Mouse (Mus musculus) embryo, embryonic 10 days (tissue): ENCODE results near the gene C77080.
A peak's percentile ranks its signal among the peaks of the same experiment; 100 is the strongest.

Experiments
- DNase-seq: peaks from one replicate; pipeline ENCODE4 v3.0.0-alpha.2; 2015; ENCODE audit warnings: low spot score

C77080 gene

DNA sequence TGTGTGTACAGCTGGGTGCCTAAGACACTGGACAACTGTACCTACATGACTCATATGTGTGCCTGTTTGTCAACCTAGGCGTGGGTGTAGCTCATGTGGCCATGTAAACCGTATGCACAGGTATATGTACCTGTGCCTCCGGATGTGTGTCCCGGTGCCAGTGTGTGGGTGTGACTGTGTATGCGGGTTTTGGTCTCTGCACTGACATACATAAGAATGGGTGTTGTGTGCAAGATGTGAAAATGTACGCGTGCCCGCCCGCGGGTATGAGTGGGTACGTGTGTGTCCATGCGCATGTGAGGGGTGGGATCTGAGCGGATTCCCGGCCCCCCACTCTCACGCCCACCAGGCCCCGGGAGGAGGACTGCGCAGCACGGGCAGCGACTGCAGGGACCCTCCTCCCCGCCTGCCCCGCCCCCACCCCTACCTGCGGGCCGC is 22.6 kb downstream of the C77080 start:
- DNase-seq, result no peak

DNA sequence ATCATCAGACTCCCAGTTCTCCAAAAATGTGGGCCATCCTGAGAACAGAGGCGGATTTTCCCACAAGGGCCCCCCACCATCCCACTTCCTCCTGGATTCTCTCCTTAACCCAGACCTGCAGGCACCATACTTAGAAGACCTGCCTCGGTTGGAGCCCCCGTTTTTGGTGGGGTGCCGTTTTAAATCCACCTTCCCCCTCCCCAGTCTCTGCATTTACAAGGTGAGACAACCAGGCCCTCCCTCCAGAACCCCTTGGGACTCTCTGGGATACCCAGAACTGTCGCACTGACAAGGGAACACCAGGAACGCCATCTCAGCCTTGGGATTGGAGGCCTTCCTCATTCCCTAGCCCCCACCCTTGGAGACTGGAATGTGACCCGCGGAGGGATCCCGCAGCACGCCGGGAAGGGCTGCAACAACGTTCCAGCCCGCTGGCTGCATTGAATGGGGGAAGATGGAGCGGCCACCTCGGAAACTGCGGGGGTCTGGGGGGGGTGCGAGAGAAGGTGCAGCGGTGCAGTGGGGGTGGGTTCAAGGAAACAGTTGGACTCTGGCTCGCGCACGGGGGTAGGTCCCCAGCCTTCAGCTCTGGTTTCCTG is 23.3 kb downstream of the C77080 start:
- peak; percentile 76 for DNase-seq

DNA sequence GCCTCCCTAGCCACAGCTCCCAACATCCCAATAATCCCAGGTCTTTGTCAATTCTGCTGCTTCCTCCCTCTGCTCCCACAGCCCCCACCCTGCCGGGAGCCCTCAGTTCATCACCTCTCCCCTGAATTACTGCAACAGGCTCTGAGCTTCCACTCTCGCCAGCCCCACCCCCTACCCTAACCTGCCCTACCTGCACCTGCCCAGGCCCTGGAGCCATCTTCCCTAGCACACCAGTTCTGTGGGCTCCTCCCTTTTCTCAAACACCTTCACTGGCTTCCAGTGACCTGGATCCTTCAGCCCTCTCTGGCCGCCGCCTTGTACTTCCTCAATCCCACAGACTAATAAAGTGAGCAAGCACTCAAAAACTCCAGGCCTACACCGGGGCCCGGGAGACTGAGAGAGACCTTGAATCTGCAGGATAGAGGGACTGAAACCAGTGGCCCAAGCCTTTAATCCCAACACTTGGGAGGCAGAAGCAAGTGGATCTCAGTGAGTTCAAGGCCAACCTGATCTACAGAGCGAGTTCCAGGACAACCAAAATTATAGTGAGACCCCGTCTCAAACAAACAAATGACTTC is 24.9 kb downstream of the C77080 start:
- no peak for DNase-seq

DNA sequence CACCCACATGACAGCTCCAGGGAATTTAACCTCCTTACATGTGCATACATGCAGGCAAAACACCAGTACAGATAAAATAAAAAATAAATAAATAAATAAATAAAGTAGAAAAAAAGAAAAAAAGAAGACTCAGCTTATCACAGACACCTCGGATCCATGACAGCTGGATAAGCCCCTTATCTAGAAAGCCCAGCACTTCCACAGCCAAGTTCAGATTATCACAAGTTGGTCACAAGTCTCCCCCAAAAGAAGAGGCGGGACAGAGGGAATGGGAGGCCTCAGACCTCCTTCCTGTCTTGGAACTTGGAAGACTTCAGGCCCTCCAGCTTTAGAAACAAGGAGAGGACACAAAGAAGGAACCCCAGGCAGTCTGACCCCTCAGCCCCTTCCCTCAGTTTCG is 26.1 kb downstream of the C77080 start:
- no peak for DNase-seq

- DNase-seq, result no peak
Measured at GRCm38 (mm10) chr4:129234488-129234887, 26.7 kb downstream of the C77080 start.

DNA sequence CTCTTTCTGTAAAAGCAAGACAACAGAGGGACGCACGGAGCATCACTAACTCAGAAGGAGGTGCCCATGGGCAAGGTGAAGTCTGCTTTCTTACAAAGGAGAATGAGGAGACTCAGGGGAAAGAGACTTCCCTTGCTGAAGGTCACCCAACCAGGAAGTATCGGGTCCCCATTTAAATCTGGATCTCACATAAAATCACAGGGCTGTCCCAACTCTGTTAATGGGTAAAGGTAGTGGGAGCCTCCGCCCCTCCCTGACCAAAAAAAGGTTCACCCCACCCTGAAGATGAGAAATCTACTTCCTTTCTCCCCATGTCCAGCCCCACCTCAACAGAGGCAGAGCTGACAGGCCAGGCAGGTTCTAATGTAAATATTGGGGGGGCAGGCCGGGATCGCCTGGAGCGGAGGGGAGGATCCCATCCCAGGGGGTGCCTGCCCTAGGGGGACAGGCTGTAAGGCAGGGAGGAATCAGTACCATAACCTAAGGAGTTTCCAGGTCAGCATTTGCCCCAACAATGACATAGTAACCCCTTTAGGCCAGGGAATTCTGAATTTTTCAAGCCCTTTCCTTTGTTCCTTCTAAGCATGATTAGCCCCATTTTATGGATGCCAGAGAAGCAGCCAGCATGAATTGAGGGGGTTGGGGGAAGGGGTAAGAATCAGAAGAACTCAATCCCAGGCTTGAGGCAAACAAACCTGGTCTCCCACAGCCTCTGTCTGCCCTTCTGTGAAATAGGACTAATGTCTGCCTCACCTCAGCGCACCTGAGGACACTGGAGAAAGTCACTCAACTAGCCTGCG is 28.4 kb downstream of the C77080 start:
- DNase-seq, result no peak

GRCm38 (mm10) chr4:129231594-129232450 is 29.4 kb downstream of the C77080 start:
- no peak for DNase-seq

DNA sequence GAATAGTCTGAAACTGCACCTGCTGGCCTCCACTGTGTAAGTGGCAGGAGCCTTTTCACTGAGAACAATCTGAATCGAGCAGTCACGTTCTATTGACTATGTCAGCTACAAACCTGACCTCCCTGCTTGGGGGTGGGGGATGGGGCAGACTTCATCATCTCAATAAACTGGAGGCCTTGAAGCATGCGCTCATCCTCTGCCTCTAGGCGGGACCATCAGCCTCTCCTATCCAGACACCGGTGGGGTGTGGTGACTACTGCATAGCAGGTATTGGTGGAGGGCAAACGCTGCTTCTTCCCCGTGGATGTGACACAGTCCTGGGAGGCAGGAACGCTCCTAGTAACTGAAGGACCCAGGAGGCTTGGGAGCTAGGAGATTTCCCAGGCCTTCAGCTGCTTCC is 30.3 kb downstream of the C77080 start:
- no peak for DNase-seq

- DNase-seq, result no peak
Measured at GRCm38 (mm10) chr4:129227985-129228381, 33.2 kb downstream of the C77080 start.

DNA sequence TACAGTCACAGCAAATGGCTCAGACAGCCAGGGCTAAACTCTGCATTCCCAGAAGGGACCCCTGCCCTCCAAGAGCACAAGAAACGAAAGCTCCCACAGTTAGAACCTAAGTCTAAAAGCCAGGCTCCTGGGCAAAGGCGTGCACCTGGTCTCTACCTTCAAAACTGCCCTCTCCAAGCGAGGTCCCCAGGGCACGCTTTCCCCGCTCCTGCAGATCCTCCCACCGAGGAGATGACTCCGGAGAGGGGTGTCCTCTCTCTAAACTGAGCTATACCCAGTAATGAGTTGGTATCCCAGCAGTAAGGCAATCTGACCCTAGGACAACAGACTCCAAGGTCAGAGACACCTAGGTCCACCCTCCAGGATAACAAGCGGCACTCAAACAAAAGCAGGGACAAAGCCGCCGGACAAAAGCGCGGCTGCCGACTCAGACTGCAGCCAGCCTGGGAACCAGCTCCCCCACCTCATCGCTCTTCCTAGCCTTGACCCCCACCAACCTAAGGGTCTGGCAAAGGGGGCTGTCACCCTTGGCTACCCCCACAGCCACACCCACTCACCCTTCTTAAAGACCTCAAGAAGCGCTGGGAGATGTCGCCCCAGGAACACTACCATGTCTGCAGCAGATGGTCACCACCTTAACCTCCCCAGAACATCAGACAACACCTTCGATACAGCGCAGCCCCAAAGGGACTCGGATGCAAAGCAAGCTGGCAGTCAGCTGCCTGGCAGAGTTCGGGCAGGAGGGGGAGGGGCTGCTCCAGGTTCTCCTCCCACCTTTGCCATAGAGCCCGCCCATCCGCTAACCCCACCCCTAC is 33.8 kb downstream of the C77080 start:
- no peak for DNase-seq

DNA sequence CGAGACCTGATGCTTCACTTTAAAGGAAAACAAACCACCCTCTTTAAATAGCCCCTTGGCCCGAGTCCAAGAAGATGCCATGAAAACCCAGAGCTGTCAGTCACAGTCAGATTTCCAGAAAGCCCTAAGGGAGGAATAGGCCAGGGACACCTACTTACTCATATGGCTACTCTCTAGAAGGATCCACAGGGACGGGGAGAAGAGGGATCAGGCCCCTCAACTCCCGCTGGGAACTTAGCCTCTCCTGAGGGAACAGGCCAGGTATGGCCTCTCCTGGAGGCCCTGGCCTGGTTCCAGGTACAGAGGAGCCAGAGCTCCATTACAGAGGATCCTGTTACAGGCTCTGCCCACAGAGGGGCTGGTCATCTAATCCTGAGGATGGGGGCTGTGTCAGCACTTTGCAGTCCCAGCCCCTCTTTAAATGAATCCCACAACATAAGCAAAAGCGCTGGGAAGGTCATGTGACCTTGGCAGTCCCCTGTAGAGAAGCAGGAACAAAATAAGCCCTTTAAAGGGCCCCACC is 34.7 kb downstream of the C77080 start:
- no peak for DNase-seq

- DNase-seq, result no peak
Measured at GRCm38 (mm10) chr4:129225315-129225714, 35.9 kb downstream of the C77080 start.

DNA sequence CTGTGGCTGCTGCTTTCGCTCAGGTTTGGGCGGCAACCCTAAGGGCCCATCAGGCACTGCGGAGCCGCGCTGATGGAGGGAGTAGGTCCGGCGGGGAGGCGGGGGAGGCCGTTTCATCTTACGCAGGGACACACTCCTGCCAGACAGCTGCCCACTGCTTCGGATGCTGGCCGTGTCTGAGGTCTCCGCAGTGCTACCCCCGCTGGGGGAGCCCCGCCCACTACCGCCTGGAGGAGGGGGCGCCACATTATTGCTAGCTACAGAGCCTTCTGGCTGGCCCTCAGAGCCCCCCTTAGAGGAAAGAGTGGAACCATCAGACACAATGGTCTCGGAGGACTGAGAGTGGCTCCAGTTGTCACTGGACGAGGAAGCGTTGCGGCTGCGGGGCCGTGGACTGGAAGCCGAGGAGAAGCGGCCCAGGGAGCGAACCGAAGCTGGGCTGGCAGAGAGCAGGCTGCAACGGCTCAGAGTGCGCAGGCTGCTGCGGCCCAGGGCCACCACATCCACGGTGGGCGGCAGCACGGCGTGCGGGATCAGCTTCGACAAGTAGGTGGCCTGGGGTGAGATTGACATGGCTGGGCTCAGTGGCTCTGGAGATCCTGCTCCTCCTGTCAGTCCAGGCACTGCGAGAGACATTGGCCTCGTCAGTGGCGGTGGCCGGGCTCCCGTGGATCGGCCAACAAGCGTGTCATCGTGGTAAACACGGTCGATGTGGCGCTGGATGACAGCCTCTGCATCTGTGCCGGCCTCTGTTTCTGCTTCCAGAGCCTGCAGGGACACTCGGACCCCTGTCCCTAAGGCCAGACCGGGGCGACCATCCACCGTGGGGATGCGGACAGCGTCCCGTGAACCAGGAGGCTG is 37.6 kb downstream of the C77080 start:
- peak; percentile 72 for DNase-seq

DNA sequence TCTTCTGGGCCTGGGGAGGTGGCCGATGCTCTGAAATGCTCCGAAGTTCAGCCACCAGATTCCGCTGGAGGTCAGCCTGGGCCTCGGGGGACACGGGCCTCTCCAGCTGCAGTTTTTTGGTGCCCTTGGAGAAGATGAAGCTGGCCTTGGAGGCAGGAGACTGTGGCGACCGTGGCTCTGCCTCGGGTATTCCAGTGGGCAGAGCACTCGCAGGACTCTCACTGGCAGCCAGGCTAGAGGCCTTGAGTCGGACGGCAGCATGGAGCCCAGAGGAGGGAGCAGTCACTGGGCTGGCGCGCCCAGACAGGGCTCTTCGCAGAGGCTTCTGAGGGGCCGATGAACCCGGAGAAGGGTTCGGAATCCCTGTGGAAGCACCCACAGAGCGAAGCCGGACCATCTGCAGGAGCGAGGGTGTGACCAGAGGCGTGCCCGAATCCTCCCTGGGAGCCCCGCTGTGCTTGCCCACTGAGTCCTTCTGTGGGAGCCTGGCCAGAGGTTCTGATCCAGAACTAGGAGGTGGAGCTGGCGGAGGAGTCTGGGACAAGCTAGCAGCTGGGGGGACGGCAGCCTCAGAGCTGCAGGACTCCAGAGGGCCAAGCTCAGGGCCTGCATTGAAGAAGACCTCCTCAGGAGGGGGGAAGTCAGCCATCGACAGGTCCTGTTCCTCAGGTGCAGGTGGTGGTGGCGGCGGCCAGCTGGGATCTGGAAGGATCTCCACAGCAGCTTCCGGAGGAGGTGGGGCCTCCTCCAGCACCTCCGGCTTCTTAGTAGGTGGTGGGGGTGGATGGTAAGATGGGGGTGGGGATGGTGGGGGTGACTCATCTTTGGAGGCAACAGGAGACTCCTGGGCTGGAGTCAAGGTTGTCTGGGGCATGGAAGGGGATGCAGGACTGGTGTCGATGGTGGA is 38.9 kb downstream of the C77080 start:
- DNase-seq, result no peak

- DNase-seq, result no peak
Measured at GRCm38 (mm10) chr4:129221097-129222010, 39.9 kb downstream of the C77080 start.

GRCm38 (mm10) chr4:129220376-129221089 is 40.7 kb downstream of the C77080 start:
- DNase-seq, result no peak

- DNase-seq, result no peak
Measured at GRCm38 (mm10) chr4:129219198-129219597, 42.0 kb downstream of the C77080 start.
